Mouse (Mus musculus) intestine, embryonic 15.5 days (tissue): ENCODE measurements around the gene Sema4c. TPM values are rescaled to one million over a fixed set of nuclear protein-coding genes. Genes with fewer than 3 reads are reported as not detected.

Experiments
- ATAC-seq: fragments of 200-750 bp; cut with Nextera tagmentation; 2 replicates; pipeline ENCODE4 v1.8.0; 2017; ENCODE audit warnings: moderate TSS enrichment, moderate library complexity
- H3K27ac ChIP-seq: fragments of 300-500 bp; sonication (generic); 2 replicates; pipeline ENCODE4 v1.5.1; 2015; ENCODE audit warnings: mild to moderate bottlenecking, inconsistent platforms
- H3K27me3 ChIP-seq: fragments of 300-500 bp; sonication (generic); replicated peaks from 2 replicates; pipeline ENCODE4 v1.6.1; 2015; ENCODE audit warnings: inconsistent platforms
- H3K36me3 ChIP-seq: fragments of 300-500 bp; sonication (generic); 2 replicates; pipeline ENCODE4 v1.6.1; 2015; ENCODE audit warnings: inconsistent platforms
- H3K4me1 ChIP-seq: fragments of 300-500 bp; sonication (generic); replicated peaks from 2 replicates; pipeline ENCODE4 v1.6.1; 2015; ENCODE audit warnings: inconsistent platforms
- H3K4me2 ChIP-seq: fragments of 300-500 bp; sonication (generic); replicated peaks from 2 replicates; pipeline ENCODE4 v1.6.1; 2015; ENCODE audit warnings: mild to moderate bottlenecking, inconsistent platforms
- H3K4me3 ChIP-seq: fragments of 300-500 bp; sonication (generic); replicated peaks from 2 replicates; pipeline ENCODE4 v1.5.1; 2015; ENCODE audit warnings: inconsistent platforms
- H3K9ac ChIP-seq: fragments of 300-500 bp; sonication (generic); 2 replicates; pipeline ENCODE4 v1.6.1; 2015; ENCODE audit warnings: inconsistent platforms
- H3K9me3 ChIP-seq: fragments of 300-500 bp; sonication (generic); 2 replicates; pipeline ENCODE4 v1.6.1; 2016; ENCODE audit warnings: inconsistent platforms
- whole genome bisulfite sequencing: fragments of 180-500 bp; shearing (Covaris S2); methylation state at CpG from one replicate; pipeline ENCODE4 v1.1.7; 2015; 5-methylcytosine and 5-hydroxymethylcytosine counted together
- polyA plus RNA-seq: library from polyadenylated mRNA; unstranded; fragments of >200 nt; fragmentation: Nextera tagmentation; extraction: Ambion mirVana; gene quantifications from 2 replicates; pipeline ENCODE4 v1.2.1, GENCODE M21; 2015

Sema4c gene
- polyA plus RNA-seq, 1 experiment from 2014 or later, result 11.6 TPM

GRCm38 (mm10) chr1:36574196-36574955 is 16.2 kb upstream of the Sema4c start:
- Histone ChIP-seq H3K36me3 (no peaks in the 10 kb centered on the region), H3K9ac (no peak overlapping the region; the same call in 1 of the 2 replicates), H3K4me3 (no peak overlapping the region), H3K4me1 (peaks cover 66% of the 10 kb centered on the region), H3K9me3 (no peaks in the 10 kb centered on the region; the same call in 1 of the 2 replicates), H3K27ac (peak overlapping the region; percentile 46; the same call in 1 of the 2 replicates), H3K27me3 (no peaks in the 10 kb centered on the region), H3K4me2 (no peak overlapping the region)
- 0 out of 2 replicates have a peak, but pooled peaks have one; percentile 6 for ATAC-seq
- WGBS, result 71% methylated on average over 5 of the region's 5 CpGs

DNA sequence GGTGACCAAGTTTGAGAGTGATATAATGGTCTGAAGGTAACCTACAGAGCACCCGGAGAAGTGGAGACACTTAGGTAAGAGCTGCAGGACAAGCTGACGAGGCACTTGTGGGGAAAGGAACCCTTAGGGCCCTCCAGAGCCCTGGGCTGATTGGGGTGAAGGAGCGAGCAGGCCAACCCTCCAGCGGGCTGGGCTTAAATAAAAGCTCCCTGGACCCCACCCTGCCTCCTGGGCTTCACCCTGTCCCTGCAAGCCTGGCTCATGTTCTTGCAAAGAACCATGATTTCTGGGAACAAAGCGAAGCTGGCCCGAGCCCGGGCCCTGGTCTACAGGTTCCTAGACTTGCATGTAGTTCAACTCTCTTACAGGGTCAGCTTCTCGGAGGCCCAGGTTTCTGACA is 15.4 kb upstream of the Sema4c start:
- no peaks in the 10 kb centered on the region; the same call in 1 of the 2 replicates for H3K9me3 ChIP-seq
- no peak for ATAC-seq
- peaks cover 72% of the 10 kb centered on the region for H3K4me1 ChIP-seq
- H3K27me3 ChIP-seq, result no peaks in the 10 kb centered on the region
- no peak overlapping the region for H3K9ac ChIP-seq
- 0 out of 2 replicates have a peak overlapping the region, but pooled peaks have one; percentile 46 for H3K27ac ChIP-seq
- H3K4me3 ChIP-seq, result no peak overlapping the region
- H3K4me2 ChIP-seq, result no peak overlapping the region
- no peaks in the 10 kb centered on the region for H3K36me3 ChIP-seq
- 69% methylated on average over 8 of the region's 8 CpGs for WGBS

GRCm38 (mm10) chr1:36572709-36573108 is 14.6 kb upstream of the Sema4c start:
- H3K4me1 ChIP-seq, result peaks cover 76% of the 10 kb centered on the region
- no peaks in the 10 kb centered on the region for H3K27me3 ChIP-seq
- no peaks in the 10 kb centered on the region; the same call in 1 of the 2 replicates for H3K9me3 ChIP-seq
- H3K27ac ChIP-seq, result 0 out of 2 replicates have a peak overlapping the region, but pooled peaks have one; percentile 5
- no peak for ATAC-seq
- WGBS, result 78% methylated on average over 1 of the region's 1 CpGs
- no peaks in the 10 kb centered on the region for H3K36me3 ChIP-seq
- H3K4me2 ChIP-seq, result no peak overlapping the region
- no peak overlapping the region for H3K4me3 ChIP-seq
- H3K9ac ChIP-seq, result no peak overlapping the region

- Histone ChIP-seq H3K36me3 (no peaks in the 10 kb centered on the region), H3K4me1 (peaks cover 75% of the 10 kb centered on the region), H3K9me3 (no peaks in the 10 kb centered on the region; the same call in 1 of the 2 replicates), H3K4me3 (no peak overlapping the region), H3K9ac (no peak overlapping the region), H3K27ac (0 out of 2 replicates have a peak overlapping the region, but pooled peaks have one; percentile 5), H3K27me3 (no peaks in the 10 kb centered on the region), H3K4me2 (no peak overlapping the region)
- WGBS, result 57% methylated on average over 2 of the region's 2 CpGs
- ATAC-seq, result no peak
Measured at GRCm38 (mm10) chr1:36572140-36572700, 14.1 kb upstream of the Sema4c start.

DNA sequence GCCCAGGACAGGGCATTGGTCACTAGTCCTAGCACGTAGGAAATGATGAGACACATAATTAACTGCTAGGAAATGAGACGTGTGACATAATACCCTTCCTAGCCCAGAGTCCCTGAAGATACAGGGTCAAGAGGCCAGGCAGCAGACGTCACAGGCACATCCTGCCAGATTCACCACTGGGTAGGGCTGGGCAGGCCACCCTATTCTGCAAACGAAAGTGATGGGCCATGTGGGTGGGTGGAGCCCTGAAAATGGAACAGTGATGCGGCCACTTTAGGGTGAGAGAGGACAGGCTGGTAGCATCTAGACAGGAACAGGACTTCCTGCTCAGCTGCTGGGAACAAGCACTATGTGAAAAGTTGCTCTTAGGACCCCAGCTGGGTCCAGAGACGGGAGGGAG is 13.5 kb upstream of the Sema4c start:
- peaks cover 69% of the 10 kb centered on the region for H3K4me1 ChIP-seq
- H3K27me3 ChIP-seq, result no peaks in the 10 kb centered on the region
- no peak for ATAC-seq
- no peak overlapping the region for H3K4me2 ChIP-seq
- no peaks in the 10 kb centered on the region; the same call in 1 of the 2 replicates for H3K9me3 ChIP-seq
- no peak overlapping the region for H3K4me3 ChIP-seq
- no peak overlapping the region for H3K9ac ChIP-seq
- WGBS, result 41% methylated on average over 6 of the region's 6 CpGs
- H3K36me3 ChIP-seq, result no peaks in the 10 kb centered on the region
- no peak overlapping the region for H3K27ac ChIP-seq

DNA sequence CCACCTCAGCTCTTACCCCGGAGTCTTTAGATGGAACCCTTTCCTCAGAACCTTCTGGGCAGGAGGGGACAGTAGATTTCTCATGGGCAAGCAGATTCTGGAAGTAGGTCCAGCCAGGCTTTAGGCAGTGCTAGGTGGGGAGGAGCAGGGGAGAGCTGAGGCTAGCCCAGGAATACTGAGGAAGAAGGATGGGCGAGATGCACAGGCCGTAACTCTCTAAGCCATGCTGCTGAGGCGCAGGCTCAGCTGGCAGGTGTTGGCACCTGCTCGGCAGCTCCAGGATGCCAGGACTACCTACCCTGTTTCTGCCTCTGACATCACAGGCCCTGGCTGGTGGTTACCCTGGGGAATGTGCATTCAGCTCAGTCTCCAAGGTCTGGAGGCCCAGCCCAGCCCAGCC is 12.2 kb upstream of the Sema4c start:
- 89% methylated on average over 5 of the region's 5 CpGs for WGBS

GRCm38 (mm10) chr1:36569694-36570276 is 11.6 kb upstream of the Sema4c start:
- peaks cover 53% of the 10 kb centered on the region for H3K4me1 ChIP-seq
- H3K36me3 ChIP-seq, result no peaks in the 10 kb centered on the region
- 52% methylated on average over 7 of the region's 7 CpGs for WGBS
- H3K9me3 ChIP-seq, result no peaks in the 10 kb centered on the region; the same call in 1 of the 2 replicates
- no peak for ATAC-seq
- H3K4me3 ChIP-seq, result no peak overlapping the region
- peak overlapping the region; percentile 69 for H3K27ac ChIP-seq
- no peaks in the 10 kb centered on the region for H3K27me3 ChIP-seq
- no peak overlapping the region for H3K9ac ChIP-seq
- no peak overlapping the region for H3K4me2 ChIP-seq

More for the DNA sequence above, 12.2 kb upstream of the Sema4c start:
- Histone ChIP-seq H3K36me3 (no peaks in the 10 kb centered on the region), H3K4me1 (peaks cover 56% of the 10 kb centered on the region), H3K27me3 (no peaks in the 10 kb centered on the region), H3K27ac (no peak overlapping the region), H3K4me2 (no peak overlapping the region), H3K4me3 (no peak overlapping the region), H3K9me3 (no peaks in the 10 kb centered on the region; the same call in 1 of the 2 replicates), H3K9ac (no peak overlapping the region)
- peak; percentile 46 for ATAC-seq

GRCm38 (mm10) chr1:36568776-36569175 is 10.6 kb upstream of the Sema4c start:
- no peaks in the 10 kb centered on the region for H3K36me3 ChIP-seq
- no peaks in the 10 kb centered on the region for H3K27me3 ChIP-seq
- H3K9ac ChIP-seq, result no peak overlapping the region
- no peak for ATAC-seq
- no peaks in the 10 kb centered on the region; the same call in 1 of the 2 replicates for H3K9me3 ChIP-seq
- no peak overlapping the region for H3K4me3 ChIP-seq
- peak overlapping the region; percentile 71 for H3K27ac ChIP-seq
- no peak overlapping the region for H3K4me2 ChIP-seq
- peaks cover 43% of the 10 kb centered on the region for H3K4me1 ChIP-seq
- WGBS, result 59% methylated on average over 4 of the region's 4 CpGs

- WGBS, result 44% methylated on average over 21 of the region's 21 CpGs
- H3K9me3 ChIP-seq, result no peaks in the 10 kb centered on the region
- H3K27ac ChIP-seq, result peak overlapping the region; percentile 71
- no peak overlapping the region for H3K9ac ChIP-seq
- H3K36me3 ChIP-seq, result no peaks in the 10 kb centered on the region
- H3K27me3 ChIP-seq, result no peaks in the 10 kb centered on the region
- no peak overlapping the region for H3K4me3 ChIP-seq
- no peak for ATAC-seq
- H3K4me2 ChIP-seq, result no peak overlapping the region; the same call in 1 of the 2 replicates
- peaks cover 41% of the 10 kb centered on the region for H3K4me1 ChIP-seq
Measured at GRCm38 (mm10) chr1:36567818-36568603, 9.9 kb upstream of the Sema4c start.

- Histone ChIP-seq H3K36me3 (no peaks in the 10 kb centered on the region), H3K9me3 (no peaks in the 10 kb centered on the region), H3K4me3 (no peak overlapping the region), H3K27me3 (no peaks in the 10 kb centered on the region), H3K9ac (no peak overlapping the region), H3K4me1 (peaks cover 40% of the 10 kb centered on the region), H3K27ac (no peak overlapping the region), H3K4me2 (no peak overlapping the region)
- no peak for ATAC-seq
- 41% methylated on average over 2 of the region's 2 CpGs for WGBS
Measured at GRCm38 (mm10) chr1:36566425-36566824, 8.3 kb upstream of the Sema4c start.

GRCm38 (mm10) chr1:36564101-36564500 is 6.0 kb upstream of the Sema4c start:
- H3K27ac ChIP-seq, result no peak overlapping the region
- 66% methylated on average over 6 of the region's 6 CpGs for WGBS

GRCm38 (mm10) chr1:36563632-36564031 is 5.5 kb upstream of the Sema4c start:
- no peak overlapping the region for H3K4me3 ChIP-seq
- 72% methylated on average over 4 of the region's 4 CpGs for WGBS
- peaks cover 35% of the 10 kb centered on the region for H3K4me1 ChIP-seq
- H3K27ac ChIP-seq, result no peak overlapping the region
- H3K36me3 ChIP-seq, result no peaks in the 10 kb centered on the region
- no peaks in the 10 kb centered on the region for H3K27me3 ChIP-seq
- ATAC-seq, result no peak
- H3K9ac ChIP-seq, result no peak overlapping the region
- no peak overlapping the region for H3K4me2 ChIP-seq
- H3K9me3 ChIP-seq, result no peaks in the 10 kb centered on the region

More at GRCm38 (mm10) chr1:36564101-36564500, 6.0 kb upstream of the Sema4c start:
- Histone ChIP-seq H3K4me1 (peaks cover 34% of the 10 kb centered on the region), H3K4me3 (no peak overlapping the region), H3K9me3 (no peaks in the 10 kb centered on the region), H3K9ac (no peak overlapping the region), H3K4me2 (no peak overlapping the region), H3K27me3 (no peaks in the 10 kb centered on the region), H3K36me3 (no peaks in the 10 kb centered on the region)
- ATAC-seq, result no peak
